Mouse (Mus musculus): ENCODE data around the gene Msn.

DNA sequence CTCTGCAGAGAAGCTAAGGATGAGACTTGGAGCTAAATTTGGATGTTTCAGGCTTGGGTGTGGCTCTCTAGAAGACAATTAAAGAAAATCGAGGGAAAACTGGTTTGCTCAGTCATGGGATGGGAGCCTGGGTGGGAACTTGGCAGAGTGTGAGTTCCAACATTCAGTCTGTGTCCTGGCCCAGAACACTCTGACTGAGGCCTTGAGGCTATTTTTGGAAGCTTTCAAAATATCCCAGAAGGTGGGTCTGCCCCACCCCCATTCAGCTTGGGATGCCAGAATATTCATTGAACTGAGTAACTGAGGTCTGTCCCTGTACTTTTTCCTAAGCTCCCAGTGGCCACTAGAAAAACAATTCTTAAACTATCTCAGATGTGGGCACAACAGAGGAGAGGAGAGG lies 43.0 kb upstream of the Msn start:
- TF ChIP-seq SMC3 (IDR thresholded peaks at IDR 0.05; ENCODE audit: low read depth, low read length): no peak
- TF ChIP-seq ZMIZ1 (IDR thresholded peaks at IDR 0.05; ENCODE audit: low read depth, low read length): no peak
- no peak for TF ChIP-seq KAT2A (conservative IDR thresholded peaks at IDR 0.05; ENCODE audit: low read depth, low read length)
- TF ChIP-seq NELFE (IDR thresholded peaks at IDR 0.05; ENCODE audit: low read depth, low read length): no peak
- TF ChIP-seq CTCF (IDR thresholded peaks at IDR 0.05 in 2 of 3, conservative IDR thresholded peaks at IDR 0.05 in 1 of 3; ENCODE audit: control insufficient read depth in 1 of 3, insufficient read depth in 1 of 3, low read depth in 2 of 3, low read length in 3 of 3, poor library complexity in 1 of 3, severe bottlenecking in 1 of 3): no peak
- TF ChIP-seq NRF1 (IDR thresholded peaks at IDR 0.05; ENCODE audit: insufficient read depth, low read depth, low read length, poor library complexity, severe bottlenecking): no peak
- TF ChIP-seq UBTF (IDR thresholded peaks at IDR 0.05; ENCODE audit: borderline replicate concordance, insufficient read depth, low read depth, low read length): no peak
- TF ChIP-seq RCOR1 (IDR thresholded peaks at IDR 0.05; ENCODE audit: low read depth, low read length): no peak
- no peak for TF ChIP-seq POLR2A (IDR thresholded peaks at IDR 0.05; ENCODE audit: control insufficient read depth in 1 of 2, insufficient read depth in 1 of 2, low read depth in 1 of 2, low read length in 2 of 2, poor library complexity in 1 of 2)
- no peak for TF ChIP-seq EP300 (IDR thresholded peaks at IDR 0.05; ENCODE audit: low read depth in 1 of 2, low read length in 2 of 2)

All from MEL (cell line).